Mouse (Mus musculus): ENCODE data around the gene Rbm33. TPM values are rescaled to one million over a fixed set of nuclear protein-coding genes. Genes with fewer than 3 reads are reported as not detected.

Rbm33 gene
- total RNA-seq, 2 experiments from 2014 or later = 29.4 to 29.9 TPM

GRCm38 (mm10) chr5:28462741-28463590, 146.0 kb downstream of the Rbm33 start:
- DNase-seq = no peak

- no peak for DNase-seq
Measured at GRCm38 (mm10) chr5:28463656-28464055, 146.7 kb downstream of the Rbm33 start.

- DNase-seq = no peak
Measured at GRCm38 (mm10) chr5:28464361-28465098, 147.6 kb downstream of the Rbm33 start.

DNA sequence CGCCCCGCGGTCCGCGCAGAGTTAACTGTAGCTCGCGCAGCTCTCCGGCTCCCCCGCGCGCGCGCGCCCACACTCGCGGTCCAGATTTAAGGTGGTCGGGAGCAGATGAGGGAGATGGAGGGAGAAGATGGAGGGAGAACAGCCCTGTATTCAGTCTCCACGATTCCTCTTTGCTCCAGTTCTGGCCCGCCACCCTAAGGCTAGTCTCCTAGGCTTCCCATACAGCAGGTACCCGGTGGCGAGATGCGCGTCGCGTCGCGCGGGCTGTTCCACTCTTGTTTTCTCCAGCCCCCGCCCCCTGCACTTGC, 148.1 kb downstream of the Rbm33 start:
- no peak for DNase-seq

- DNase-seq = no peak
Measured at GRCm38 (mm10) chr5:28465526-28465925, 148.6 kb downstream of the Rbm33 start.

- no peak for DNase-seq
Measured at GRCm38 (mm10) chr5:28466351-28466750, 149.4 kb downstream of the Rbm33 start.

- DNase-seq = no peak
Measured at GRCm38 (mm10) chr5:28466760-28467306, 149.9 kb downstream of the Rbm33 start, which contains the start of gene Shh. Gene Shh, minus strand, starts transcription at chr5:28467256.

Other genes with a start within 250 kb of the Rbm33 start
- gene Insig1, start 245.8 kb upstream of the Rbm33 start, total RNA-seq (2021) = 10 to 100 TPM; 11.8 to 12.2 TPM
- gene En2, start 151.4 kb upstream of the Rbm33 start, total RNA-seq (2021) = under 1 TPM; 0.33 to 0.46 TPM
- gene Cnpy1, start 71.3 kb upstream of the Rbm33 start, total RNA-seq (2021) = not detected
- gene Shh, start 150.1 kb downstream of the Rbm33 start, total RNA-seq (2021) = not detected

All from gastrocnemius, postnatal 25 days (tissue).